ENCODE assay signal across 28 mouse cellular contexts in genomic region chr2:82701851-82702250, GRCm38 (mm10).
"Had no signal": no experiment of that assay in that cellular context is flagged by ENCODE, and none has a peak within 500 bp of the region (broad histone marks: within the 10 kb centered on the region; RNA-seq: fewer than 3 reads in every experiment).

No protein-coding gene starts in this region.

- H3K9me3 ChIP-seq: heart, embryonic 13.5 days; heart, embryonic 15.5 days; hindbrain, embryonic 12.5 days; kidney, embryonic 15.5 days; limb, embryonic 10.5 days; limb, embryonic 12.5 days; liver, embryonic 13.5 days; liver, embryonic 15.5 days had no signal

- H3K4me3 ChIP-seq: heart, adult 2 months; heart, embryonic 13.5 days; heart, embryonic 15.5 days; hindbrain, embryonic 12.5 days; kidney, embryonic 15.5 days; limb, embryonic 10.5 days; limb, embryonic 12.5 days; liver, embryonic 13.5 days; liver, embryonic 15.5 days had no signal

- H3K27ac ChIP-seq: heart, adult 2 months; heart, embryonic 13.5 days; heart, embryonic 15.5 days; hindbrain, embryonic 12.5 days; hindbrain, embryonic 14.5 days; kidney, embryonic 15.5 days; kidney, postnatal 0 days; limb, embryonic 10.5 days; limb, embryonic 12.5 days; liver, embryonic 13.5 days; liver, embryonic 15.5 days had no signal

- H3K27me3 ChIP-seq: heart, embryonic 13.5 days; heart, embryonic 15.5 days; hindbrain, embryonic 12.5 days; kidney, embryonic 15.5 days; limb, embryonic 12.5 days; liver, embryonic 13.5 days; liver, embryonic 15.5 days had no signal

- DNase-seq: gastrocnemius, postnatal 14 days; gastrocnemius, postnatal 36 days; heart, adult 11 months; heart, adult 2 months; heart, postnatal 14 days; heart, postnatal 36 days; kidney, adult 11 months; kidney, adult 2 months; kidney, adult 9 months; kidney, postnatal 14 days; kidney, postnatal 36 days; layer of hippocampus, adult 9-11 months; layer of hippocampus, postnatal 36 days; liver; liver, embryonic 13.5 days had no signal

- H3K4me2 ChIP-seq: heart, embryonic 11.5 days; heart, embryonic 13.5 days; heart, embryonic 15.5 days; hindbrain, embryonic 12.5 days; hindbrain, embryonic 14.5 days; kidney, embryonic 15.5 days; limb, embryonic 12.5 days; liver, embryonic 11.5 days; liver, embryonic 13.5 days; liver, embryonic 15.5 days had no signal

- H3K4me1 ChIP-seq: heart, embryonic 13.5 days; heart, embryonic 15.5 days; hindbrain, embryonic 12.5 days; kidney, embryonic 15.5 days; limb, embryonic 10.5 days; limb, embryonic 12.5 days; liver, embryonic 13.5 days; liver, embryonic 15.5 days had no signal

- H3K36me3 ChIP-seq: heart, embryonic 13.5 days; heart, embryonic 15.5 days; hindbrain, embryonic 12.5 days; kidney, embryonic 15.5 days; limb, embryonic 10.5 days; limb, embryonic 12.5 days; liver, embryonic 13.5 days; liver, embryonic 15.5 days had no signal

- H3K9ac ChIP-seq: heart, embryonic 13.5 days; heart, embryonic 15.5 days; hindbrain, embryonic 12.5 days; hindbrain, embryonic 14.5 days; kidney, embryonic 15.5 days; limb, embryonic 12.5 days; liver, embryonic 13.5 days; liver, embryonic 15.5 days had no signal

- ATAC-seq: hindbrain, embryonic 16.5 days; intestine, embryonic 16.5 days had no signal
